Mouse (Mus musculus): ENCODE results near the gene Serpina1c.
"Not testable (repeated sequence)": the region's sequence is repeated elsewhere in the genome, so short reads cannot be mapped to it uniquely, and the experiment has no call there.

Serpina1c gene

GRCm38 (mm10) chr12:103904837-103905340 lies at the start of gene Serpina1c:
Serpina1c (minus strand) TSS chr12:103904887.
- DNase-seq: not testable (repeated sequence)

GRCm38 (mm10) chr12:103952972-103953371 lies 48.3 kb upstream of the Serpina1c start:
- not testable (repeated sequence) for DNase-seq

- no peak for DNase-seq
Observed at GRCm38 (mm10) chr12:103946243-103946642, 41.6 kb upstream of the Serpina1c start.

- not testable (repeated sequence) for DNase-seq
Observed at GRCm38 (mm10) chr12:103909181-103909580, 4.5 kb upstream of the Serpina1c start.

- not testable (repeated sequence) for DNase-seq
Observed at GRCm38 (mm10) chr12:103907746-103908145, 3.1 kb upstream of the Serpina1c start.

- DNase-seq: peak; percentile 50
Observed at GRCm38 (mm10) chr12:103901929-103902328, 2.8 kb downstream of the Serpina1c start.

- not testable (repeated sequence) for DNase-seq
Observed at GRCm38 (mm10) chr12:103866873-103867272, 37.8 kb downstream of the Serpina1c start.

GRCm38 (mm10) chr12:103863101-103863974 lies 41.3 kb downstream of the Serpina1c start, which contains the start of gene Serpina1a:
Serpina1a (minus strand) TSS chr12:103863562.
- not testable (repeated sequence) for DNase-seq

- DNase-seq: no peak
Observed at GRCm38 (mm10) chr12:103860976-103861375, 43.7 kb downstream of the Serpina1c start.

- DNase-seq: not testable (repeated sequence)
Observed at GRCm38 (mm10) chr12:103860571-103860970, 44.1 kb downstream of the Serpina1c start.

GRCm38 (mm10) chr12:103859584-103859983 lies 45.1 kb downstream of the Serpina1c start:
- not testable (repeated sequence) for DNase-seq

- DNase-seq: not testable (repeated sequence)
Observed at GRCm38 (mm10) chr12:103853032-103853431, 51.7 kb downstream of the Serpina1c start.
